Comparison of ENCODE assay signal across 8 mouse cellular contexts in genomic region chr11:88148015-88148637, GRCm38 (mm10). TPM values are rescaled to one million over a fixed set of nuclear protein-coding genes. Genes with fewer than 3 reads are reported as not detected.
DNase-seq lines count a peak whose midpoint lies in the region; ATAC-seq and TF ChIP-seq lines count a peak whose summit lies in the region.
"Had no signal": no experiment of that assay in that cellular context is flagged by ENCODE, and none has a peak within 500 bp of the region (broad histone marks: within the 10 kb centered on the region; RNA-seq: fewer than 3 reads in every experiment).

No protein-coding gene starts in this region.

- H3K4me1 ChIP-seq in kidney, postnatal 0 days (replicated peaks; ENCODE audit: insufficient read depth, low read length): peaks cover 22% of the 10 kb centered on the region
- H3K4me1 ChIP-seq in forebrain, embryonic 12.5 days: peaks cover 58% of the 10 kb centered on the region
- peaks cover 45% of the 10 kb centered on the region for H3K4me1 ChIP-seq in intestine, embryonic 15.5 days (replicated peaks)
- peaks cover 17% of the 10 kb centered on the region for H3K4me1 ChIP-seq in neural tube, embryonic 14.5 days (ENCODE audit: control insufficient read depth, insufficient read depth, low read length)
- peaks cover 61% of the 10 kb centered on the region for H3K4me1 ChIP-seq in liver, embryonic 12.5 days

- no peaks in the 10 kb centered on the region for H3K27me3 ChIP-seq in kidney, postnatal 0 days (ENCODE audit: insufficient read depth, low read length)
- no peaks in the 10 kb centered on the region for H3K27me3 ChIP-seq in forebrain, embryonic 12.5 days
- no peaks in the 10 kb centered on the region for H3K27me3 ChIP-seq in intestine, embryonic 15.5 days (replicated peaks)
- H3K27me3 ChIP-seq in neural tube, embryonic 14.5 days (ENCODE audit: control insufficient read depth, insufficient read depth, low read length): no peaks in the 10 kb centered on the region
- peaks cover 37% of the 10 kb centered on the region for H3K27me3 ChIP-seq in liver, embryonic 12.5 days (replicated peaks)

- H3K27ac ChIP-seq in kidney, postnatal 0 days: peak overlapping the region; percentile 84
- H3K27ac ChIP-seq in forebrain, embryonic 12.5 days: peak overlapping the region; percentile 74
- peak overlapping the region; percentile 67 for H3K27ac ChIP-seq in intestine, embryonic 15.5 days
- peak overlapping the region; percentile 74 for H3K27ac ChIP-seq in neural tube, embryonic 14.5 days (ENCODE audit: low read depth, low read length)
- no peak overlapping the region for H3K27ac ChIP-seq in liver, embryonic 12.5 days

- no peaks in the 10 kb centered on the region for H3K36me3 ChIP-seq in kidney, postnatal 0 days (ENCODE audit: insufficient read depth, low read length)
- H3K36me3 ChIP-seq in forebrain, embryonic 12.5 days (replicated peaks): peaks cover 2% of the 10 kb centered on the region; the same call in 1 of the 2 replicates
- no peaks in the 10 kb centered on the region for H3K36me3 ChIP-seq in intestine, embryonic 15.5 days
- no peaks in the 10 kb centered on the region for H3K36me3 ChIP-seq in neural tube, embryonic 14.5 days (ENCODE audit: control insufficient read depth, insufficient read depth, low read length)
- no peaks in the 10 kb centered on the region for H3K36me3 ChIP-seq in liver, embryonic 12.5 days

- no peak overlapping the region for H3K4me3 ChIP-seq in kidney, postnatal 0 days (replicated peaks; ENCODE audit: low read depth, low read length)
- no peak overlapping the region for H3K4me3 ChIP-seq in forebrain, embryonic 12.5 days (replicated peaks)
- H3K4me3 ChIP-seq in intestine, embryonic 15.5 days (replicated peaks): no peak overlapping the region
- no peak overlapping the region for H3K4me3 ChIP-seq in neural tube, embryonic 14.5 days (ENCODE audit: low read depth, low read length)
- no peak overlapping the region for H3K4me3 ChIP-seq in liver, embryonic 12.5 days

- 41% methylated on average over 7 of the region's 7 CpGs for WGBS in kidney, postnatal 0 days
- WGBS in forebrain, embryonic 12.5 days: 51% methylated on average over 7 of the region's 7 CpGs
- 48% methylated on average over 7 of the region's 7 CpGs for WGBS in intestine, embryonic 15.5 days
- WGBS in neural tube, embryonic 14.5 days: 35% methylated on average over 7 of the region's 7 CpGs
- 31% methylated on average over 7 of the region's 7 CpGs for WGBS in liver, embryonic 12.5 days (ENCODE audit: insufficient replicate concordance)

- no peak for TF ChIP-seq CTCF in kidney, postnatal 0 days (IDR thresholded peaks at IDR 0.05; ENCODE audit: low read depth)

- ATAC-seq in kidney, postnatal 0 days (replicated peaks; ENCODE audit: low FRiP score, low read depth): no peak
- ATAC-seq in forebrain, embryonic 12.5 days (ENCODE audit: low FRiP score): no peak
- no peak for ATAC-seq in intestine, embryonic 15.5 days
- no peak for ATAC-seq in neural tube, embryonic 14.5 days (ENCODE audit: low read depth)
- ATAC-seq in liver, embryonic 12.5 days: no peak

- H3K9me3 ChIP-seq in kidney, postnatal 0 days (replicated peaks; ENCODE audit: low read length): no peaks in the 10 kb centered on the region
- no peaks in the 10 kb centered on the region for H3K9me3 ChIP-seq in forebrain, embryonic 12.5 days
- H3K9me3 ChIP-seq in intestine, embryonic 15.5 days: no peaks in the 10 kb centered on the region
- H3K9me3 ChIP-seq in neural tube, embryonic 14.5 days (ENCODE audit: control insufficient read depth, low read length): no peaks in the 10 kb centered on the region
- no peaks in the 10 kb centered on the region for H3K9me3 ChIP-seq in liver, embryonic 12.5 days (replicated peaks)

- H3K9ac ChIP-seq in kidney, postnatal 0 days (ENCODE audit: low read depth, low read length): no peak overlapping the region
- no peak overlapping the region; the same call in 1 of the 2 replicates for H3K9ac ChIP-seq in forebrain, embryonic 12.5 days
- H3K9ac ChIP-seq in intestine, embryonic 15.5 days: no peak overlapping the region
- no peak overlapping the region for H3K9ac ChIP-seq in neural tube, embryonic 14.5 days (replicated peaks; ENCODE audit: low read depth, low read length)
- H3K9ac ChIP-seq in liver, embryonic 12.5 days: no peak overlapping the region

- H3K4me2 ChIP-seq in kidney, postnatal 0 days (ENCODE audit: low read length): no peak overlapping the region
- H3K4me2 ChIP-seq in forebrain, embryonic 12.5 days: 0 out of 2 replicates have a peak overlapping the region, but pooled peaks have one; percentile 21
- peak overlapping the region; percentile 9 for H3K4me2 ChIP-seq in intestine, embryonic 15.5 days (replicated peaks)
- H3K4me2 ChIP-seq in neural tube, embryonic 14.5 days (ENCODE audit: low read depth, low read length): no peak overlapping the region
- no peak overlapping the region for H3K4me2 ChIP-seq in liver, embryonic 12.5 days

- no peak for DNase-seq in kidney, postnatal 0 days (ENCODE audit: low spot score)
- no peak for DNase-seq in kidney, postnatal 25 days
- DNase-seq in ovary, postnatal 14 days (ENCODE audit: low spot score): no peak
- DNase-seq: layer of hippocampus, postnatal 36 days had no signal

RNA-seq across cellular contexts. Expression of gene Cuedc1, which starts 50.3 kb away (rescaled TPM):
- 16.4 and 19.4 TPM in 2 replicates for polyA plus RNA-seq in kidney, postnatal 0 days (2015; fragmentation: Nextera tagmentation; extraction: Ambion mirVana)
- polyA plus RNA-seq in forebrain, embryonic 12.5 days (2016; fragmentation: Nextera tagmentation; extraction: Ambion mirVana): 41.1 and 42.5 TPM in 2 replicates
- polyA plus RNA-seq in intestine, embryonic 15.5 days (2015; fragmentation: Nextera tagmentation; extraction: Ambion mirVana): 14.2 and 17.6 TPM in 2 replicates
- polyA plus RNA-seq in neural tube, embryonic 14.5 days (2014; fragmentation: Nextera tagmentation; extraction: Ambion mirVana): 34.0 and 38.3 TPM in 2 replicates
- polyA plus RNA-seq in liver, embryonic 12.5 days (2016; fragmentation: Nextera tagmentation; extraction: Ambion mirVana): 3.4 and 4.6 TPM in 2 replicates

RNA-seq across cellular contexts. Expression of gene Mrps23, which starts 56.1 kb away (rescaled TPM):
- 76.3 and 77.7 TPM in 2 replicates for polyA plus RNA-seq in kidney, postnatal 0 days (2015; fragmentation: Nextera tagmentation; extraction: Ambion mirVana)
- 62.0 and 67.5 TPM in 2 replicates for polyA plus RNA-seq in forebrain, embryonic 12.5 days (2016; fragmentation: Nextera tagmentation; extraction: Ambion mirVana)
- polyA plus RNA-seq in intestine, embryonic 15.5 days (2015; fragmentation: Nextera tagmentation; extraction: Ambion mirVana): 59.6 and 62.3 TPM in 2 replicates
- 63.7 and 67.9 TPM in 2 replicates for polyA plus RNA-seq in neural tube, embryonic 14.5 days (2014; fragmentation: Nextera tagmentation; extraction: Ambion mirVana)
- 47.0 and 47.6 TPM in 2 replicates for polyA plus RNA-seq in liver, embryonic 12.5 days (2016; fragmentation: Nextera tagmentation; extraction: Ambion mirVana)

Comparison
In these comparisons a context has a peak if more than half of its experiments do, and no peak if none do; other contexts are left out.
1. H3K4me2 ChIP-seq: peak in forebrain, embryonic 12.5 days (single experiment) and intestine, embryonic 15.5 days (single experiment); none in kidney, postnatal 0 days (single experiment), neural tube, embryonic 14.5 days (single experiment) and liver, embryonic 12.5 days (single experiment).